Mouse (Mus musculus): Measurements from ENCODE around the gene Appbp2.

DNA sequence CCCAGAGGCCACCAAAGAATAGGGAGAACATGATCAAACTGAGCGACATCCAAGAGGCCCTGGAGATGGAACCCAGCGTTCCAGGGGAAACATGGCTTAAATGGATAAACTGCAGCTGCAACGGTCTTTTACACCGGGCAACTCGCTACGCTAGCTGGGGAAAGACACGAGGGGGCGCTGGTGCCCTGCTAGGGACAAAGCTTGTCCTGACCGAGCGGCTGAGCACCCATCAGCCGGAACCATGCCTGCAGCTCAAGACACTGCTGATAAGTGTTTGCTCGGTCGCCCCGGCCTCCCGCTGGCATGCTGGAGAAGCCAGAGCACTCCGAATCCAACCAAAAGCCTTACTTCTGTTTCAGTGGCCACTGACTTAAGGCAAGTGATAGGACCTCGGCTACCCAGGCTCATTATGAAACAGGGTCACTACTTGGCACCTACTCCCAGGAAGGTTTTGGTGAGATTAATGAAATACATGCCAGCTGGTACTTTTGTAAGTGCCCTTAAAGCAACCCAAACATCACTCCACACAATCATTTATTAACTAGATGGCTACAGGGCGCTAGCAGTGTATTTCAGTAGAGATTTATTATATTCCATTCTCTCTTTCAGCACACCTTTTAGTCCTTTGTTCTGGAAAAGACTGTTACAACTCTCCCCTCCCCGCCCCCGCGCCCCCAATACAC is 64.7 kb downstream of the Appbp2 start, which contains the start of gene 1700125H20Rik:
- TF ChIP-seq POLR2A (IDR thresholded peaks at IDR 0.05; ENCODE audit: borderline replicate concordance, insufficient read depth, low read length) (no peak), CTCF (IDR thresholded peaks at IDR 0.05; ENCODE audit: borderline replicate concordance, insufficient read depth, low read depth, low read length) (peak; percentile 95)
